Comparison of ENCODE assay signal across 24 mouse cellular contexts in the genomic region with DNA sequence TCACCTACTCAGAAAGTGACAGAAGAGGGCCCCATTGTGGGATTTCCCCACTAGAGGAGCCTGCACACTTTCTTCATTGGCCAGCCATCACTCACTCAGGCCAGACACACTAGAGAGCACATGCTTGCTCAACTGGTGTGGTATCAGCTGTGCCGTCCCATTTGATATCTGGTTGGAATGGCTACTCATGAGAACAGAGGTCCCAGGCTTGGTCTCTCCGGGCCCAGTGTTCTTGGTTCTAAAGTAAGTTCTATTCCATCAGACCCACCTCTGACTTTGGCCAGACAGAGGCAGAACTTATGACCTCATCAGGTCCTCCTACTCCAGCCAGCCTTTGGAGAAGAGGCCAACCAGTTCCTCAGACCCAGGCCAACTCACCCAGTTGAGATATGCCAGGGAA.
DNase-seq lines count a peak whose midpoint lies in the region; TF ChIP-seq lines count a peak whose summit lies in the region.
"Had no signal": no experiment of that assay in that cellular context is flagged by ENCODE, and none has a peak within 500 bp of the region (broad histone marks: within the 10 kb centered on the region; RNA-seq: fewer than 3 reads in every experiment).

No protein-coding gene starts in this region.

- no peaks in the 10 kb centered on the region for H3K27me3 ChIP-seq in embryonic facial prominence, embryonic 10.5 days (replicated peaks; ENCODE audit: low read depth, poor library complexity, severe bottlenecking)
- H3K27me3 ChIP-seq: embryonic facial prominence, embryonic 12.5 days; forebrain, embryonic 15.5 days; kidney, embryonic 15.5 days; limb, embryonic 15.5 days; liver, embryonic 13.5 days; stomach, embryonic 15.5 days had no signal

- 0 out of 2 replicates have a peak overlapping the region, but pooled peaks have one; percentile 15 for H3K27ac ChIP-seq in embryonic facial prominence, embryonic 10.5 days (replicated peaks)
- H3K27ac ChIP-seq in layer of hippocampus, adult 2 months: no peak overlapping the region
- H3K27ac ChIP-seq: embryonic facial prominence, embryonic 12.5 days; forebrain, embryonic 10.5 days; forebrain, embryonic 15.5 days; kidney, embryonic 15.5 days; limb, embryonic 15.5 days; liver, embryonic 13.5 days; macrophage; stomach, embryonic 15.5 days had no signal

- H3K36me3 ChIP-seq in embryonic facial prominence, embryonic 10.5 days (replicated peaks): no peaks in the 10 kb centered on the region
- H3K36me3 ChIP-seq: embryonic facial prominence, embryonic 12.5 days; forebrain, embryonic 10.5 days; forebrain, embryonic 15.5 days; kidney, embryonic 15.5 days; limb, embryonic 15.5 days; liver, embryonic 13.5 days; stomach, embryonic 15.5 days had no signal

- peak; percentile 38 for DNase-seq in heart, adult 8-10 months (ENCODE audit: low spot score)
- DNase-seq in heart, postnatal 4 days: no peak
- DNase-seq in 3T3-L1 (ENCODE audit: low read depth, low spot score): peak; percentile 44
- DNase-seq in embryonic facial prominence, embryonic 10.5 days (ENCODE audit: low spot score): no peak
- DNase-seq in heart, postnatal 25 days (ENCODE audit: low spot score): peak; percentile 35
- no peak for DNase-seq in layer of hippocampus, adult 2 months (ENCODE audit: low spot score in 2 of 2)
- no peak for DNase-seq in right cerebral cortex, postnatal 14 days
- DNase-seq: adrenal gland, adult 2 months; B cell, adult 2 months; cerebellum, postnatal 14 days; kidney, adult 18-20 months; kidney, postnatal 25 days; layer of hippocampus, postnatal 36 days; left cerebral cortex, postnatal 4 days; liver, embryonic 13.5 days; midbrain, embryonic 14.5 days; right cerebral cortex, postnatal 25 days had no signal

- no peak overlapping the region for H3K4me3 ChIP-seq in embryonic facial prominence, embryonic 10.5 days
- no peak overlapping the region for H3K4me3 ChIP-seq in layer of hippocampus, adult 2 months
- H3K4me3 ChIP-seq: embryonic facial prominence, embryonic 12.5 days; forebrain, embryonic 10.5 days; forebrain, embryonic 15.5 days; kidney, embryonic 15.5 days; limb, embryonic 15.5 days; liver, embryonic 13.5 days; stomach, embryonic 15.5 days had no signal

- TF ChIP-seq CTCF in layer of hippocampus, adult 2 months (conservative IDR thresholded peaks at IDR 0.05): no peak

- no peaks in the 10 kb centered on the region for H3K9me3 ChIP-seq in embryonic facial prominence, embryonic 10.5 days
- H3K9me3 ChIP-seq: embryonic facial prominence, embryonic 12.5 days; forebrain, embryonic 10.5 days; forebrain, embryonic 15.5 days; kidney, embryonic 15.5 days; limb, embryonic 15.5 days; liver, embryonic 13.5 days; stomach, embryonic 15.5 days had no signal

- WGBS in embryonic facial prominence, embryonic 10.5 days: 91% methylated on average over 2 of the region's 2 CpGs

- intact Hi-C loops in heart, postnatal 25 days (cut with DNase I): loop anchor here (5.0 kb wide), 1 partner anchor 84 kb away; no protein-coding TSS in a partner anchor

- H3K4me1 ChIP-seq in embryonic facial prominence, embryonic 10.5 days: peaks cover 48% of the 10 kb centered on the region
- H3K4me1 ChIP-seq: forebrain, embryonic 15.5 days had no signal

Comparison
In these comparisons a context has a peak if more than half of its experiments do, and no peak if none do; other contexts are left out.
1. DNase-seq: peak in heart, adult 8-10 months (single experiment), 3T3-L1 (single experiment) and heart, postnatal 25 days (single experiment); none in heart, postnatal 4 days (single experiment), embryonic facial prominence, embryonic 10.5 days (single experiment), layer of hippocampus, adult 2 months (0 of 2) and right cerebral cortex, postnatal 14 days (single experiment).